ENCODE assay signal across 7 mouse cellular contexts in genomic region chr11:52764461-52764893, GRCm38 (mm10). TPM values are rescaled to one million over a fixed set of nuclear protein-coding genes. Genes with fewer than 3 reads are reported as not detected.
A peak's percentile ranks its signal among the peaks of the same experiment; 100 is the strongest.
DNase-seq lines count a peak whose midpoint lies in the region; ATAC-seq and TF ChIP-seq lines count a peak whose summit lies in the region.

TSS of gene Fstl4 (plus strand) at chr11:52764634.

- H3K27me3 ChIP-seq in kidney, adult 2 months (replicated peaks; ENCODE audit: control insufficient read depth, insufficient read depth, low read length) = peaks cover 6% of the 10 kb centered on the region
- peaks cover 80% of the 10 kb centered on the region for H3K27me3 ChIP-seq in limb, embryonic 12.5 days
- H3K27me3 ChIP-seq in midbrain, embryonic 15.5 days (replicated peaks) = peaks cover 32% of the 10 kb centered on the region

- H3K36me3 ChIP-seq in kidney, adult 2 months (ENCODE audit: control insufficient read depth, insufficient read depth, low read length) = no peaks in the 10 kb centered on the region
- H3K36me3 ChIP-seq in limb, embryonic 12.5 days = no peaks in the 10 kb centered on the region
- no peaks in the 10 kb centered on the region for H3K36me3 ChIP-seq in midbrain, embryonic 15.5 days (replicated peaks)

- no peak for TF ChIP-seq POLR2A in kidney, adult 2 months (IDR thresholded peaks at IDR 0.05; ENCODE audit: low read depth, low read length)

- H3K4me3 ChIP-seq in kidney, adult 2 months (ENCODE audit: insufficient read depth, low read depth, low read length) = peak within 1 kb of the TSS; percentile 8; the same call in 1 of the 2 replicates
- peak within 1 kb of the TSS; percentile 55 for H3K4me3 ChIP-seq in limb, embryonic 12.5 days (replicated peaks)
- H3K4me3 ChIP-seq in midbrain, embryonic 15.5 days = peak within 1 kb of the TSS; percentile 62

- H3K4me1 ChIP-seq in kidney, adult 2 months (ENCODE audit: control insufficient read depth, insufficient read depth, low read length) = peaks cover 4% of the 10 kb centered on the region; the same call in 1 of the 2 replicates
- peaks cover 18% of the 10 kb centered on the region for H3K4me1 ChIP-seq in limb, embryonic 12.5 days (replicated peaks)
- peaks cover 16% of the 10 kb centered on the region for H3K4me1 ChIP-seq in midbrain, embryonic 15.5 days

- WGBS in kidney, adult 2 months = 1% methylated on average over 48 of the region's 48 CpGs
- WGBS in limb, embryonic 12.5 days = 1% methylated on average over 48 of the region's 48 CpGs
- under 1% methylated on average over 47 of the region's 48 CpGs for WGBS in midbrain, embryonic 15.5 days

- ATAC-seq in frontal cortex, adult (ENCODE audit: low TSS enrichment) = peak; percentile 59
- peak; percentile 31; the same call in 1 of the 2 replicates for ATAC-seq in limb, embryonic 12.5 days (ENCODE audit: insufficient number of reproducible peaks, insufficient read depth, low FRiP score, low TSS enrichment, low read depth)
- peak; percentile 70 for ATAC-seq in midbrain, embryonic 15.5 days (replicated peaks)

- TF ChIP-seq CTCF in kidney, adult 2 months (conservative IDR thresholded peaks at IDR 0.05; ENCODE audit: insufficient read depth, insufficient read length, low read depth, low read length) = no peak

- H3K9ac ChIP-seq in limb, embryonic 12.5 days (replicated peaks) = peak within 1 kb of the TSS; percentile 48; the same call in 1 of the 2 replicates
- H3K9ac ChIP-seq in midbrain, embryonic 15.5 days = peak within 1 kb of the TSS; percentile 74

- H3K27ac ChIP-seq in kidney, adult 2 months (ENCODE audit: insufficient read depth, low read depth, low read length) = no peak within 1 kb of the TSS
- H3K27ac ChIP-seq in limb, embryonic 12.5 days = no peak within 1 kb of the TSS
- no peak within 1 kb of the TSS for H3K27ac ChIP-seq in midbrain, embryonic 15.5 days

- H3K9me3 ChIP-seq in limb, embryonic 12.5 days = no peaks in the 10 kb centered on the region
- H3K9me3 ChIP-seq in midbrain, embryonic 15.5 days = no peaks in the 10 kb centered on the region

- DNase-seq in ZHBTc4 (ENCODE audit: low read depth, low spot score) = peak; percentile 65
- peak; percentile 35 for DNase-seq in cerebellum, adult 11 months
- peak; percentile 15 for DNase-seq in kidney, adult 2 months
- DNase-seq in thymus, postnatal 10 days (ENCODE audit: low spot score in 2 of 2) = peak; percentile 55 to 66

- H3K4me2 ChIP-seq in limb, embryonic 12.5 days = peak within 1 kb of the TSS; percentile 96
- H3K4me2 ChIP-seq in midbrain, embryonic 15.5 days = peak within 1 kb of the TSS; percentile 95

RNA-seq across cellular contexts. Expression of gene Fstl4, which starts in this region (rescaled TPM):
- polyA plus RNA-seq in kidney, adult 2 months (2012; rRNA removed) = 0.01 and 0.05 TPM in 2 replicates
- 0.95 and 1.2 TPM in 2 replicates for polyA plus RNA-seq in limb, embryonic 12.5 days (2016; fragmentation: Nextera tagmentation; extraction: Ambion mirVana)
- 10.3 and 11.5 TPM in 2 replicates for polyA plus RNA-seq in midbrain, embryonic 15.5 days (2015; fragmentation: Nextera tagmentation; extraction: Ambion mirVana)

Comparison
In these comparisons a context has a peak if more than half of its experiments do, and no peak if none do; other contexts are left out.
1. Peak in DNase-seq and H3K4me3 ChIP-seq in kidney, adult 2 months; RNA of the gene not detected or under 1 TPM.
2. DNase-seq: peak in every context shown above with its lines; median percentile 65 in ZHBTc4; 60 in thymus, postnatal 10 days; 35 in cerebellum, adult 11 months; 15 in kidney, adult 2 months.
3. H3K4me3 ChIP-seq: peak in every context shown above with its lines; median percentile 62 in midbrain, embryonic 15.5 days; 55 in limb, embryonic 12.5 days; 8 in kidney, adult 2 months.